Mouse (Mus musculus) left cerebral cortex, postnatal 14 days (tissue): Measurements from ENCODE around the gene Zfp704. TPM values are rescaled to one million over a fixed set of nuclear protein-coding genes. Genes with fewer than 3 reads are reported as not detected.
A peak's percentile ranks its signal among the peaks of the same experiment; 100 is the strongest.
"Not testable (repeated sequence)": the region's sequence is repeated elsewhere in the genome, so short reads cannot be mapped to it uniquely, and the experiment has no call there.

Experiments used
- DNase-seq, 2 experiments: peaks; one replicate each; pipeline ENCODE4 v3.0.0; 2021 to 2022; ENCODE audit warnings: low spot score in 2 of 2, mixed read lengths in 1 of 2
- intact Hi-C: fragments of 180-260 bp; cut with DNase I; formaldehyde crosslinking; loops from one replicate; pipeline ENCODE4 v1.15.1; 2025
- total RNA-seq, 2 experiments: library from RNA; stranded (reverse); gene quantifications; 2 replicates each; pipeline ENCODE4 v1.2.3; 2021

The Zfp704 gene
- total RNA-seq, 2 experiments from 2014 or later = 36.2 to 38.4 TPM

DNA sequence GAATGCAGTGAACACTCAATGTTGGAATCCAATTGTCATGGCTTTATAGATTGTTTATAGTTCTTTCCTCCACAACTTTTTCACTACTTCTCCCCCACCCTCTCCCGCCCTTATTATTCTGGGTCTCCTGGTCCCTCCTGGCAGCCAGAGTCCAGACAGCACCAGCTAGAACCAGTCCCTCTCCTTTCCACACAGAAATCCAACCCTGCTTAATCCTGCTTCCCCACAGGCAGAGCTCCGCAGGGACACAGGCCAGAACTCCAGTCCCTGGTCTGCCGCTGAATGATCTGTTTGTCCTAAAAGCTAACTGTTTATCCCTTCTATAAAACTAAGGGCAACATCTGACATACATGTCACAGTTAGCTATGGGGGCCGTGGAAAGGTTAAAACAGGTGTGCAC lies 6.0 kb downstream of the Zfp704 start:
- DNase-seq = no peak
- intact Hi-C loops = no loop called here

DNA sequence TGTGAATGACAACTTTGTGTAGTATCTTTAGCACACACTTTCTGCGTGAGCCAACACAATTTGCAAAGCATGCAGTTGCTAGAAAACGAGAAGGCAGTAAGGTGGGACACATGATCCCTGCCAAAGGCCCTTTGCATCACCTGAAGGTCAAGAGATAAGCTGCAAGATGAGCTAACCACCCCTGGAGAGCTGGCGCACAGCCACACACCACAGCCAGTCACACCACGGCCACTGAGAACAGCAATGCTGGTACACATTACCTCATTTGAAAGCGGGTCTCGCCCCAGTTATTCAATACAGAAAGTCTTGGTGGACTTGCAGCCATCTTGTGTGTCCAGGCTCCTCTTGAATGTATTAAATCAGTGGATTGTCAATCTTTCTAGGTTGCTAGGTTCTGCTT lies 9.3 kb downstream of the Zfp704 start:
- intact Hi-C loops = no loop called here
- no peak for DNase-seq

DNA sequence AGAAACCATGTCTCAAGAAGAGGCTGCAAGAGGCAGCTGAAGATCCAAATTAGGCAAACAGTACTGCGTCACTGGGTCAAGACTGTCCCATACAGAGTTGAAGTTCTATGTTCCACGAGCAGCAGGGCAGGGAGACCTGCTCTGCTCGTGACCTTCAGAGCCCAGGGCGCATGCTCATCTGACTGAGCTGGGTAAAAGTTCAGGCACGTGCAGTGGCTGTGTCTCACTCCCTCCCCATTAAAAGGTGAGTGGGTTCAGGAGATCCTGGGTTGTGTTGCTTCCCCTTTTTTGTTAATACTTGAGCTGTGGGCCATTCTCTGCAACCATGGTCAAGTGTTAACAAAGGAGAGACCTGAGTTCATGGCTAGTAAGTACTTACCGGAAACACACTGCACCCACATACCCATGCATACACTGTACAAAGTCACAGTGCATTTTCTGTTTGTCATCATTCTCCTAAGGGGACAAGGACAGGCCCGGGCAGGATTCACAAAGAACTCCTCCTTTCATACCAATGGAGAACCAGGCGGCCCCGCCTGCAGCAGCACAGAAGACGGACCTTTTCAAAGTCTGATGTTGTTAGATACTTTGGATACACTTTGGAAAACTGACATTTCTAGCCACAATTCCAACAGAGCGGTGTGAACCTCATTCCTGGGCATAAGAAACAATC lies 10.0 kb downstream of the Zfp704 start:
- intact Hi-C loops = loop anchor here (10.0 kb wide), 1 partner anchor 195 kb away; no protein-coding TSS in a partner anchor
- no peak for DNase-seq

GRCm38 (mm10) chr3:9598061-9598460 lies 11.8 kb downstream of the Zfp704 start:
- no peak for DNase-seq
- intact Hi-C loops = loop anchor here (10.0 kb wide), 1 partner anchor 193 kb away; no protein-coding TSS in a partner anchor

GRCm38 (mm10) chr3:9594457-9594856 lies 15.4 kb downstream of the Zfp704 start:
- intact Hi-C loops = loop anchor here (10.0 kb wide), 1 partner anchor 190 kb away; no protein-coding TSS in a partner anchor
- DNase-seq = no peak

DNA sequence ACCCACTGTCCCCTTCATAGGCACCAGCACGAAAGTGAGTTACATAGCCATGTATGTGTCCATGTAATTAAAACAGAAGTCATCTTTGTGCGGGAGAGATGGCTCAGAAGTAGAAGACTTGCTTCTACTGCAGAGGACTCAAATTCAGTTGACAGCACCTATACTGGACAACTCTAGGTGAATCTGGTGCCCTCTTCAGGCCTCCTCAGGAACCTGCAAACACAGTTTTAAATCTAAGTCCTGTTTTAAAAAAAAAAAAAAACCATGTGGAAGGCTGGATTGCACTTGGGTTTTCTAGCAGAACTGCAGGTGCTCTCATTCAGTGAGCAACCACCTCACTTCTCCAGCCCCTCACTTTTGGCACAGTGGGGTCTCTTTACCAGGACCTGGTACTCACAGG lies 16.1 kb downstream of the Zfp704 start:
- intact Hi-C loops = loop anchor here (10.0 kb wide), 1 partner anchor 189 kb away; no protein-coding TSS in a partner anchor
- peak; percentile 27 to 43 for DNase-seq

- DNase-seq = no peak
- intact Hi-C loops = loop anchor here (10.0 kb wide), 1 partner anchor 187 kb away; no protein-coding TSS in a partner anchor
Observed at GRCm38 (mm10) chr3:9591416-9592110, 18.3 kb downstream of the Zfp704 start.

- intact Hi-C loops = no loop called here
- no peak for DNase-seq
Observed at GRCm38 (mm10) chr3:9588635-9589034, 21.2 kb downstream of the Zfp704 start.

- no peak for DNase-seq
- intact Hi-C loops = no loop called here
Observed at GRCm38 (mm10) chr3:9587304-9587703, 22.6 kb downstream of the Zfp704 start.

DNA sequence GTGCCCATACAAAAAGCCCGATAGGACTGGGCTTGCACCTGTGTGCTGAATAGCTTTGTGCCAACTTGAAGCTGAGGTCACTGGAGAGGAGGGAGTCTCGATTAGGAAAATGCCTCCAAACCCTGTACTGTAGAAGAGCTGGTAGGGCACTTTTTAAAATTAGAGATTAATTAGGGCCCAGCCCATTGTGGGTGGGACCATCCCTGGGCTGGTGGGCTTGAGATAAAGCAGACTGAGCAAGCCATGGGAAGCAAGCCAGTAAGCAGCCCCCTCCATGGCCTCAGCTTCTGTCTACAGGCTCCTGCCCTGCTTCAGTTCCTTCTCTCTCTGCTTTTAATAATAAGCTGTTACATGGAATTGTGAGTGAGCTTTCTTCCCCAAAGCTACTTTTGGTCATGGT lies 26.4 kb downstream of the Zfp704 start:
- DNase-seq = no peak
- intact Hi-C loops = no loop called here

DNA sequence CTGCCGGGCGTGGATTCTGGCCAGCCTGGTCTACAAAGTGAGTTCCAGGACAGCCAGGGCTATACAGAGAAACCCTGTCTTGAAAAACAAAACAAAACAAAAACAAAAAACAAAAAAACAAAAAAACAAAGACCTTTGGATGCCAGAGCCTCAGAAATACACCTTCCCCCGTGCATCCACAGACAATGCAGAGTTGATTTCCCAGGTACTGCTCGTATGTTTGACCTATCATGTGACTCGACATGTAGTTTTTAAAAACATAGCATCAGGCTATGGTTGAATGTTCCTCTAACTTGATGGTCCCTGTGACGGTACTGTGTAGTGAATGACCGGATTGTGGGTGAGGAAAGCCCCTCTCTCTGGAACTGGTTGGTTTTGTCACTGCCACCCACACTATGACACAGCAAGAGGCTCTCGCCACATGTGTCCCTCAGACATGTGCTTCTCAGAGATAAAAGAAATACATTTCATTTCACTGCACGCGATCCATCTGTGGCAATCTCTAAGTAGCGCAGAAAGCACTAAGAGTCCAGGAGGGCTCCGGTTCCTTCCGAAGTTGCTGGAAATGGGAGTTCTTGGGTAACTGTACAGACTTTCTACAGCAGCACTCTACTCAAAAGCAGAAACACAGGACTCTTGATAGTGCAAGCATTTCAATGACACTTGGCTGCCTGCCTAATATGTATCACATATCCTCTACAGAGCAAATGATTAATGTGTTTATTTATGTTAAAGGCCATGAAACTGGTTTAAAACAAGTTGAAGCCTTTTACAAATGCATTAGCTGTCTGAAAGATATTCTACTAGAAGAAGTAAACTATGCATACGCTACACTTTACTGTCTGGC lies 28.7 kb downstream of the Zfp704 start:
- no peak for DNase-seq
- intact Hi-C loops = no loop called here

- DNase-seq = no peak
- intact Hi-C loops = no loop called here
Observed at GRCm38 (mm10) chr3:9580102-9580501, 29.8 kb downstream of the Zfp704 start.

- intact Hi-C loops = no loop called here
- no peak for DNase-seq
Observed at GRCm38 (mm10) chr3:9579028-9579643, 30.7 kb downstream of the Zfp704 start.

GRCm38 (mm10) chr3:9576872-9577271 lies 33.0 kb downstream of the Zfp704 start:
- intact Hi-C loops = no loop called here
- no peak for DNase-seq

DNA sequence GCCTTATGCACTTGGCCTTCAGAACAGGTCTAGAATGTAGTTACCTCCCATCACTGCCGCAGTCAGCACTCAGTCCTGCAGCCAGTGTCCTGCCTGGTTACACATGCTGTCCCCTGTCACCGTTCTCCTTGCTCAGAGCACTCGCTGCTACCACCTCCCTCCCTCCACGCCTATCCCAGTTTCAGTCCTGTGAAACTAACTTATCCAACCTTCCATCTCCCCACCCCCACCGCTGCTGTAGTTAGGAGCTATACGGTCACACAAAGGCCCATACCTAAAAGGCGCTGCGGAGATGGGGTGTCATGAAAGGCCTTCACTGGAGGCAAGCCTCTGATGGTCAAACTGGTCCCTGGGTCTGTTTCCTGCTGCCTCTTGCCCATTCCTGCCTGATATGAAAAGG lies 35.6 kb downstream of the Zfp704 start:
- intact Hi-C loops = no loop called here
- no peak for DNase-seq

DNA sequence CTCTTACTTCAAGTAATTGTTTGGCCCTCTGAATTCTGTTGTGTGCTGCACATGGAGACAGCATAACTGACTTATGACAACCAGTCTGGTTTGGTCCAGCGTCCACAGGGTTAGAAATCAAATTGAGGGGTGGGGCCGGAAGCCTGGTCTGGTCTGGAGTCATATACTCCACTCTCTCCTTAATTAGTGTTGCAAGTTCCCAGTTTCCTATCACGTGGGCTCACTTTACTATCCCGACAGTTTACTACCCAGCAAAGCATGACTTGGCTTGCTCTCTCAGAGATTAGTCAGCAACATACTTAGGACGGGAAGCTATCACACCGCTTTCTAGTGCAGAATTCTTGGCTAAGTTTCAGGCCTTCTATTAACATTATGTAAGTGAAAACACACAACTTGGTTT lies 36.3 kb downstream of the Zfp704 start:
- intact Hi-C loops = no loop called here
- peak in 1 of 2 experiments; percentile 17 for DNase-seq

- intact Hi-C loops = no loop called here
- DNase-seq = peak in 1 of 2 experiments; percentile 21
Observed at GRCm38 (mm10) chr3:9572261-9572660, 37.6 kb downstream of the Zfp704 start.

DNA sequence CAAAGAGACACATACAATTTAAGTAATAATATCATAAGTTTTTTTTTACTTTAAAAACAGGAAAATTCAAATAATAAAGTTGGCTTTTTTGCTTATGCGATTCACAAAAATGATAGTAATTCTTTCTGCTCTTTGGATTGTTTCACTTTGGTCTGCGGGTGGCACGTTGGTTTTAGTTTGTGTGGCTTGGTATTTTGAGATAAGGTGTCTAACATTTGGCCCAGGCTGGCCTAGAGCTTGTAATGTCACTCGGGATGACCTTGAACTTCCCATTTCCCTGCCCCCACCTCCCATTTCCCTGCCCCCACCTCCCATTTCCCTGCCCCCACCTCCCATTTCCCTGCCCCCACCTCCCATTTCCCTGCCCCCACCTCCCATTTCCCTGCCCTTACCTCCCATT lies 39.1 kb downstream of the Zfp704 start:
- no peak for DNase-seq
- intact Hi-C loops = no loop called here

DNA sequence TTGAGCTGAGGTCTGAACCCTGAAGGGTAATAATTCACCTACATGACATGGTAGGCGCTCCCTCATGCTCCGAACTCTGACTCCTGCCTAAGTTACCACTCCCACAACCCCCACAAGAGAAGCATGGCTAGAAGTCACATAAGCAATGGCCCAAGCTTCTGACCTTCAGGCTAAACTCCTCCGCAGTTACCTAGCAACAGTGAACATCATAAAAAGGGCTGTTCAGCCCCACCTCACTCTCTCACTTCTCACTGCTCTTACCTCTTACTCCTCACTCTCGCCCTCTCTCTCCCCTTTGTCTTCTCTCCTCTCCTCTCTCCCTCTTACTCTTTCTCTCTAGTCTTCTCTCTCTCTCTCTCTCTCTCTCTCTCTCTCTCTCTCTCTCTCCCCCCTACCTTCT lies 40.2 kb downstream of the Zfp704 start:
- intact Hi-C loops, DNase-seq: not testable (repeated sequence)
